Mouse (Mus musculus) adrenal gland, postnatal 10 days (tissue): Measurements from ENCODE around the gene 1700122O11Rik. TPM values are rescaled to one million over a fixed set of nuclear protein-coding genes. Genes with fewer than 3 reads are reported as not detected.
A peak's percentile ranks its signal among the peaks of the same experiment; 100 is the strongest.

ENCODE experiments used
- DNase-seq: peaks from one replicate; pipeline ENCODE4 v3.0.0; 2021; ENCODE audit warnings: mixed read lengths
- total RNA-seq, 2 experiments: library from RNA; stranded (reverse); gene quantifications; 2 replicates each; pipeline ENCODE4 v1.2.3; 2021

The 1700122O11Rik gene
- total RNA-seq, 2 experiments from 2014 or later = not detected

- no peak for DNase-seq
Observed at GRCm38 (mm10) chr17:48028250-48028649, 9.8 kb downstream of the 1700122O11Rik start.

GRCm38 (mm10) chr17:48027677-48028076 is 10.4 kb downstream of the 1700122O11Rik start:
- DNase-seq = peak; percentile 50

GRCm38 (mm10) chr17:48027019-48027418 is 11.1 kb downstream of the 1700122O11Rik start:
- no peak for DNase-seq

DNA sequence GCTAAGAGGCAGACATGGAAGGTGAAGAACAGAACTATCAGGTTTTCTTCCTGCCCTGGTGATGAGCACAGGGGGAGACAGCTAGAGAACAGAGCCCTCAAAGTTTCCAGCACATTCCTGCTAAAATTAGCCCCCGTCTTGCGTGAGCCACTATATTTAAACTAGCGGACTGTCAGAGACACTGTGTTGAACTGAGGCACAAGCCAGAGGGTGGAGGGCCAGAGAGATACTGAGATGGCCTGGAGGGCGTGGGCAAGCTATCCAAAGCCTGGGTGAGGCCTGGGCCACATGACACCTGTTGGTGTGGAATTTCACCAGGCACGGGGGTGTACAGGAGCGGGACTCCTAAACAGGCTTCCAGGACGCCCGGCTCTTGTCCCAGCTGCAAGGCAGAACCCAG is 14.0 kb downstream of the 1700122O11Rik start:
- DNase-seq = no peak

DNA sequence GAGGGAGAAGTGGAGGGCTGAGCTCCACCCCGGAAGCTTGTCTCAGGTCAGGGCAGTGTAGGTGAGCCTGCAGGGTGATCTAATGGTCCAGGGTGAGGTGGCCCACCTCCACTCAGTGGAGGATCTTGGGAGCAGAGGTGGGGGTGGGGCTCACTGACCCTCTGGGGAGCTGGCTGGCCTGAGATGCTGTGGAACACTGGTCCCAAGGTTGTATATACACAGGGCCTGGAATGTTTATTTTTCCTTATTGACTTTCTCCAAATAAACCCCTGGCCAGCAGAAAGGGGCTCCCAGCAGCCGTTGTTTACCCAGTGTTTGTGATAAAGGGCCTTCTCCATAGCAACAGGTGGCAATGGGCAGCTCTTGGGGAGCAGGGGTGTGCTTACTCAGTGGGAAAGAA is 18.5 kb downstream of the 1700122O11Rik start:
- no peak for DNase-seq

DNA sequence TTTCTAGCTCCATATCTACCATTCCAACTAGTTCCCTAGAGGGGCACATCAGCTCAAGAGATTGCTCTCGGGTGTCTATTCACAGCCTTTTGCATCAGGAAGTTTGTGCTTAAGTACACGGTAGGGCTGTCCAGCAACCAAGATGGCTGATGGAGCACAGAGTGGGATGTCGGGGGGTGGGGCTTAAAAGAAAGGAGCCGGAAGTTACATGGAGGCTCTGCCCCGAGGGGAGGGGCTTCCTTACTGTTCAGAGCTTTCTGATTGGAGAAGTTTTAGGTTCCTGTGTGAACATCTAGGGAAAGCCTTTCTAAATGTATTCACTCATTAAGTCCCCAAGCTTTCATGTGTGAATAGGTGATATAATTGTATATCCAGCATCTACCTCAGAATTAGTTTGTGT is 21.5 kb downstream of the 1700122O11Rik start:
- no peak for DNase-seq

DNA sequence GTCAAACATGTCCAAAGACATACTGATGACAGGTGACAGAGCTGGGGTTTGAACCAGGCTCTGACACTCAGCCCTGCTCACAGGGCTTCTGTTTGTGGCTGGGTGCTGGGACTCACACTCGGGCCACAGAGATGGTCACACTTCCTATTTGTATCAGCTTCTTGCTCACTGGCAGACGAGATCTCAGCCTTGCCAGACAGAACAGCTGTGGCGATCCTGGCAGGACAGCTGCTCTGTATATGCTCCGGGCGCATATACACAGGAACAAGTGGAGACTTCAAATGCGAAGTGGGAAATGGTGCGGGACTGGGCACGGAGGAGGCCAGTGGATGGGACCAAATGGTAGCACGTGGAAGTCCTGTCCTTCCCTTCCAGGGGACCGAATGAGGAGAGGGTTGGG is 25.5 kb downstream of the 1700122O11Rik start:
- no peak for DNase-seq

GRCm38 (mm10) chr17:48011105-48011504 is 27.0 kb downstream of the 1700122O11Rik start:
- DNase-seq = no peak

DNA sequence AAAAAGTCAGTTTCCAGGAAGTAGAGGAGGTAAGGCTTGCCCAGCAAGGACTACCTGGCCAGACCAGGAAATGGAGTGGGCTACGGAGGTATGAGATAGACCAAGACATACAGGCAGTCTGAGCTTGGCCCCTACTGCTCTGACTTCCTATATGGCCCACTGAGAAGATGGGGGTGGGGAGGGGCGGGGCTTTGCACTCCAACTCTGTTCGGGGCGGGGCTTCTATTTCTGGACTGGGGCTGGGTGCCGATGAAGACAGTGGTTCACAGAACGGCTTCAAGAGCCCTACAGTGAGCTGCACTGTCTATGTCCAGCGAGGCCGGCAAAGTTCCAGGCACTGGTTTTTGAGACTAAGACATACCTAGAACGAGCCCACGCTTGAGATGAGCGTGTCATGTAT is 27.8 kb downstream of the 1700122O11Rik start:
- DNase-seq = no peak

- no peak for DNase-seq
Observed at GRCm38 (mm10) chr17:48005816-48006215, 32.3 kb downstream of the 1700122O11Rik start.

- DNase-seq = no peak
Observed at GRCm38 (mm10) chr17:48005091-48005490, 33.0 kb downstream of the 1700122O11Rik start.

- DNase-seq = no peak
Observed at GRCm38 (mm10) chr17:48004619-48005018, 33.5 kb downstream of the 1700122O11Rik start.

DNA sequence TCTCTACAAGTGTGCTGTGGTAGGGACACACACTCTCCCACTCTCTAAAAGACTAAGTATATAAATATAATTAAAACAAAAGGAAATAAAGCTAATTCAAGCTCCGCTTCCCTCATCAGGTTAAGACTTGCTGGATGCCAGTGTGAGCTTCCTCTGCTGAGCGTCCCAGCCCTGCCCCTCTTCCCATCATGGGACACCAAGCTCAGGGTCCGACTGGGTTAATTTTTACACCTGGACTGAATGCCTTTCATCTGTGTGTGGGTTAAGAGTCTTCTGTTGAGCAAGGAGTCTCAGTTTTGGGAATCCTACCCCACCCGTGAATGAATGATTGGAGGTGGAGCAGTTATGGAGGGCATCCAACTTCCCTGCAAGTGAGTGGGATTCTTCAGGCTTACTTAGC is 35.6 kb downstream of the 1700122O11Rik start:
- no peak for DNase-seq

DNA sequence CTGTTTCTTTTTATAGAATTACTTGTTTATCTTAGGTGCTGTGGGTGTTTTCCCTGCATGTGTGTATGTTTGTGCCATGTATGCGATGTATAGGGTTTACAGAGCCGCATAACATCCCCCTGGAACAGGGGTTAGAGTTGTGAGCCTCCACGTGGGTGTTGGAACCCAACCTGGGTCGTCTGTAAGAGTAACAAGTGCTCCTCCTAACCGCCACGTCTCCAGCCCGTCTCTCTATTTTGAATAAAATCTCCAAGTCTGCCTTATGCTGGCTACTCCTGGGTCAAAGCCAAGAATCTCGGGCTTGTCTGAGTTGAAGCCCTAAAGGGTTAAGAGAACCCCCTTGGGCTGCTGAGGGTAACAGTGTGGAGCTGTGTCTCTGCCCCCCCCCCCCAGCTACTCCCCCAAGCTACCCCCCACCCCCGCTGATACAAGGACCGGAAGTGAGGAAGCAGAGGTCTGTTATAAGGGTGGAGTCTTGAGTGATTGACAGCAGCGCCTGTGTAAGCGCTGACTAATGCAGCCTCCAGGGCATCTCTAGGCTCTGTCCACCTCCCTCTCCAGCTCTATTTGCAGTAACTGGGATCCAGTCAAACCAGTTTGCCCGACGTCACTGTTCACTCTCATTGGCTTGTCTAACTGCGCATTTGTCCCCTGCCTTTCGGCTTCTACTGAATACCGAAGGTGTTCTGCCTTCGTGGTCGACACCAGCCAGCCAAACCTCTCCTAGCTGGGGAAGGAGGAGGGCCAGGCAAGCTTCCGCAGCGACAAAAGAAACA is 36.3 kb downstream of the 1700122O11Rik start:
- peak; percentile 64 for DNase-seq

GRCm38 (mm10) chr17:48001157-48001556 is 36.9 kb downstream of the 1700122O11Rik start:
- no peak for DNase-seq

GRCm38 (mm10) chr17:47999812-48000211 is 38.3 kb downstream of the 1700122O11Rik start:
- no peak for DNase-seq

- DNase-seq = no peak
Observed at GRCm38 (mm10) chr17:47999403-47999802, 38.7 kb downstream of the 1700122O11Rik start.

- no peak for DNase-seq
Observed at GRCm38 (mm10) chr17:47997806-47998205, 40.3 kb downstream of the 1700122O11Rik start.

DNA sequence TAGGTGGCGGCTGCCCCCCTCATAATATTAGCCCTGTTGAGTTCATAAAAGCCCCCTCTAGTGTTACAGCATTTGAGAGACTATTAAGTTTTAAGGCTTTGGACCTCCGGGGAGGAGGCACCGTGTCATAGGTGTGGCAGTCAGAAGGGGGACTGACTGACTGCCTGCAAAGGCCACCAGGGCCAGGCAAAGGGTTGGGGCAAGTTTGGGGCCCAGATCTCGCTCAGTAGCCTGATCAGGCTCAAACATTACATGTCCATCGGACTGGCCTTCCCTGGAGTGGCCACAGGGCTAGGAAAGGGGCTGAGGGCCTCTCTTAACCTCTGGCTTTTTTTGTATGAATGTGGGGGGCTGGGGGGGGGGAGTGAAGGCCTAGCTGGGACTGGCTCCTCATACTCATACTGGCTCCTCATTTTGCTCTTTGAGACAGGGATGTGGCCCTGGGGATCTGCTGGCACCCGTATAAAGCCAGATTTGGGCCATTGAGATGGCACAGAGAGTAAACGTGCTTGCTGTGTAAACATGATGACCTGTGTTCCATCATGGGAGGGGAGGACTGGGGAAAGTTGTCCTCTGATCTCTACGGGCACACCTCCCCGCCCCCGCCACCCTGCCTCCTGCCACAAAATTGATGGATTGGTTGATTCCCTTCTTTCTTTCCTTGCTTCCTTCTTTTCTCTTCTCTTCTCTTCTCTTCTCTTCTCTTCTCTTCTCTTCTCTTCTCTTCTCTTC is 47.5 kb downstream of the 1700122O11Rik start:
- no peak for DNase-seq

DNA sequence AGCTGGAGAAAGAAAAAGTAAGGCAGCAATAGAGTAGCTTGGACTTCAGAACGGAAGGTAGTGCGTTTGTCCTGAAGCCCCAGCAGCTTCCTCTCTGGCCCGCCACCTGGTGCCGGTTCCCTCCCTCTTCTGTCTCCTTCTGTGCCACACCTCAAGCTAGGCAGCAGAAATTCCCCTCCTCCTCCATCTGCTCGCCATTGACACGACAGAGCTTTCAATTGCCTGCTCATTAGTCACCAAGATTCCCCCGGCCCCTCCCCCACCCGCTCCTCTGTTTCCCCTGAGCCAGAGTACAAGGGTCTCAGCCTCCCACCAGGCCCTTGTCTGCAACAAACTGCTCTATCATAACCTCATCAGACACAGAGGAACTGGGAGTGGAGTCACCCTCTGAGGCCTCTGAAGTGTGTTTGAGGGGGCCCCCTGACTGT is 48.1 kb downstream of the 1700122O11Rik start:
- DNase-seq = no peak

GRCm38 (mm10) chr17:47988811-47989210 is 49.3 kb downstream of the 1700122O11Rik start:
- DNase-seq = no peak

GRCm38 (mm10) chr17:47988074-47988473 is 50.0 kb downstream of the 1700122O11Rik start:
- no peak for DNase-seq
